Mouse (Mus musculus): ENCODE measurements at regions not wholly inside any gene's neighbourhood (a gene's known extent, or its start where the extent isn't known, plus 50 kb on each side); places are given as distances from the start of the nearest gene placed in this dataset.
"Not testable (repeated sequence)": the region's sequence is repeated elsewhere in the genome, so short reads cannot be mapped to it uniquely, and the experiment has no call there.

- ATAC-seq (ENCODE audit: insufficient number of reproducible peaks, low FRiP score, low TSS enrichment) = no peak
These were observed 185.3 kb upstream of the Mpdz start for GRCm38 (mm10) chr4:81627714-81628495.

- ATAC-seq (ENCODE audit: insufficient number of reproducible peaks, low FRiP score, low TSS enrichment) = no peak
These were observed 182.8 kb upstream of the Mpdz start for GRCm38 (mm10) chr4:81625348-81625934.

DNA sequence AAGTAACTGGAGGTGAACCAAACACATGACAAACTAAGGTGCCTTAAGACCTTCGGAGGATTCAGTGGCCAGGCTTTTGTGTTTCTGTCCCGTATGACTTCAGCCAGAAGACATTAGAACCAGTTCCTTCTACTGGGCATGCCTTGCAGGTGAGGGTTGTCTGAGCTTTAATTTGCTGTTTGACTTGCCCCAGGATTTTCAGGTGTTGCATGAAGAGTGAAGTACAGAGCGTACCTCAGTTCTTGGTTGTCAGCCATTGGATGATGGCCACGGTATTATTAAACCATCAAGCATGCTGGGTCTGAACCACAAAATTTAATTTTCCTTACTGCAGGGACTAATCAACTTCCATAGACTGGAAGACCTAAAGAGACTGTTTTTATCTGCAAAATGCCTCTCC, 181.5 kb upstream of the Mpdz start:
- no peak for ATAC-seq (ENCODE audit: insufficient number of reproducible peaks, low FRiP score, low TSS enrichment)

DNA sequence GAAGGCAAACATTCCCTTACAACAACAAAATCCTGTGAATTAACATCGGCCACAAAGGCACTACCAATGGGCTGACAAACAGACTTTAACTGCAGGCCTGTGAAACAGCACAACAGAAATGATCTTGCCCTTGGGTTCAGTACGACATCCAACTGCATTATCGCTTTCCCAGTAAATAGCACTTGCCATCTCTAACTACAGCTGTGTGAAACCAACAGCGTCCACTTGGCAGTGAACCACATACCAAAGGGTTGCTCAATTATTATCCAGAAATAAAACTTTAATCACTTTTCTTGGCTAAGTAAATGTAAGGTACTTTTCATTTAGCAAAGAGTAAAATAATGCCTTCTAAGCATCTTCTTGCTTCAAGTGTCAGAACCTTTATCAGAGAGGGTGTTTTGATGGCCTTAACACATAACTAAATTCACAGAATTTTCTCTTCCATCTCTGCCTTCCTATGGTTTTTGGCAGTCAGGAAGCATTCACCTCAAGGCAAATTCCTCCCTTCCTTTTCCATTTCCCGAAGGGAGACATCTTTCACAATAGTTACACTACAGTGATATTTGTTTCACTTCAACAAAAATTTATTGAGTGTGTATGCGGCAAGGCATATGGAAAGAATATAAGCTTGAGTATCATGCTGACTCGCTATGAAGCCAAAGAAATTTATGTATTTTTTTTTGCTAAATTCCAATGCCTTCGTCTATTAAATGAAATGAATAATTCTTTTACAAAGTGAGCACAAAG, 178.9 kb upstream of the Mpdz start:
- no peak for ATAC-seq (ENCODE audit: insufficient number of reproducible peaks, low FRiP score, low TSS enrichment)

DNA sequence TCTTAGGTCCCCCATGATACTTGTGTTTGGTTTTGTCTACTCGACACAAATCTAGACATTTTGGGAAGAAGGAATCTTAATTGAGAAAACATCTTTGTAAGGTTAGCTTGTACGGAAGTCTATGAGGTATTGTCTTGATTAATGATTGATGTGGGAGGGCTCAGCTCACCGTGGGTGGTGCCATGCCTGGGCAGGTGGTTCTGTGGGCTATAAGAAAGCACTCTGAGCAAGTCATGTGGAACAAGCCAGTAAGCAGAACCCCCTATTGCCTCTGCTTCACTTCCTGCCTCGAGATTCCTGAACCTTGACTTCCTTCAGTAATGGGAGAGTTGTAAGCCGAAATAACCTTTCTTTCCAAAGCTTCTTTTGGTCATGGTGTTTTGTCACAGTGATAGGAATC, 174.6 kb upstream of the Mpdz start:
- ATAC-seq (ENCODE audit: insufficient number of reproducible peaks, low FRiP score, low TSS enrichment) = no peak

DNA sequence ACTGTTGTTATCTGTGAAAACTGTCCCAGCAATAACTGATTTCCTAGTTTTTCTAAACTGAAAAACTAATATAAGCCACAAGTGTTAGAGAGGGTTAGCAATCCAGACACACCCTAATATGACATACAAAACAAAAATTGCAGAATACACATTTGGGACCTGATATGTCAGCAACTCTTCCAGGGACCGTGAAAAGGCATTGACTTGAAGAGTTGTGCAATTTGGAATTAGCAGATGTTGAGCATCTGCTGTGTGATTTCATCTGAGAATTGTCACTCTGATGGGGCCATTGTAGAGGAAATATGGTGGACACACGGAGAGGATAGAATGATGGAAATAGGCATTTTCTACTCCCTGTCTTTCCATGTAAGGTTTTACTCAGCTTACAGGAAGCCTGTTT, 168.6 kb upstream of the Mpdz start:
- no peak for ATAC-seq (ENCODE audit: insufficient number of reproducible peaks, low FRiP score, low TSS enrichment)

GRCm38 (mm10) chr4:81600396-81600795, 157.8 kb upstream of the Mpdz start:
- ATAC-seq (ENCODE audit: insufficient number of reproducible peaks, low FRiP score, low TSS enrichment) = no peak

DNA sequence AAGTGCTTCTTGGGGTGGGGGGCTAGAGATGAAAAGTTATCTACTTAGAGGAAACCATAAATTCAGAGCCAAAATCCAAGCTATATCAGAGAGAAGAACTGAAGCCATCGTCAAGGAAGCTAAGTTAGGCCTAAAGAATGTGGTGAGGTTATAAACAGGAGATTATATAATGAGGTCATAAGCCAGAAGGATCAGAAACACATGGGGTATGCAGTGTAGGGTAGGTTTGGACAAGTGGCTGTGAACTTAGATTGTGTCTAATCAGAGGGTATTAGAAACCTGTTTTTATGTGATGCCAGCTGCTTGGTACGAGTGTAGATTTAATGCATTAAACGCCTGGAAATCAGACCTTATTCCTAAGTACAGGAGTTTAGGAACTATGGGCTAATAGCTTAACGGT, 154.8 kb upstream of the Mpdz start:
- ATAC-seq (ENCODE audit: insufficient number of reproducible peaks, low FRiP score, low TSS enrichment) = no peak

- ATAC-seq (ENCODE audit: insufficient number of reproducible peaks, low FRiP score, low TSS enrichment) = not testable (repeated sequence)
These were observed 150.8 kb upstream of the Mpdz start for GRCm38 (mm10) chr4:81593431-81593830.

- ATAC-seq (ENCODE audit: insufficient number of reproducible peaks, low FRiP score, low TSS enrichment) = no peak
These were observed 139.9 kb upstream of the Mpdz start for GRCm38 (mm10) chr4:81582546-81582945.

DNA sequence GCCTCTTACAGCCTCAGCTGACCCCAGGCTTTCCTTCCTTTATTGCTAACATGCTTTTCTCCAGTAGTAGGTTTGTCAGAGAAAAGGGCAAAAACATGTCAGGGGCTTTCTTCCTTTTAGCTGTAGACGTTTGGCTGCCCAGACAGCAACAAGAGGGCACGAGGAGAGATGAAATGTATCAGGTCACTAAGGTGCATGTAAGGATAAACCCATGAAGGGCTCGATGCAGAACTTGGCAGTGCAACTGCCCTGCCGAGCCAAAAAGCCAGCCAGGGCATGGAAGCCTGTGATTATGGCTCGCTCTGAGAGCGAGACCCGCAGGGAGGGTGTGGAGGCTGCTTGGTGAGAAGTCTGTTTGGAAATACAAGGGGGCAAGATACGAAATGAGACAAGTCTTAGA, 137.9 kb upstream of the Mpdz start:
- peak; percentile 78 for ATAC-seq (ENCODE audit: insufficient number of reproducible peaks, low FRiP score, low TSS enrichment)

- 0 out of 2 replicates have a peak, but pooled peaks have one; percentile 10 for ATAC-seq (ENCODE audit: insufficient number of reproducible peaks, low FRiP score, low TSS enrichment)
These were observed 136.9 kb upstream of the Mpdz start for GRCm38 (mm10) chr4:81579389-81580110.

DNA sequence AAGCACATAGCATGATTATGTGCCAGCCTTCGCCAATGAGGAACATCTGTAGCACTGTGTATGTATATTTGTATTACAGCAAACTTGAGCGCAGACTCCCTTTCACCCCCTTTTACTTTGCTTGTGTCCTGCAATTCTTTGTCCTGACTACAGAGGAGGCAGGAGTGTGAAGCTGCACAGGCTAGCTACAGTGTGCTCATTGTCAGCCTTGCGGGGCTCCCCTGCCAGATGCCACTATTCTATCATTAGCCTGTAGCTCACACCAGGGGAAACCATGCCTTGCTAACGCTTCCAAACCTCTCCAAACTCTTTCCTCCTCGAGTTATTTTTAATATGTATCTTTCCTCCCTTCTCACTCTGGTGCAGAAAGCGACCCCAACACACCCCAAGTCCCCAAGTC, 136.4 kb upstream of the Mpdz start:
- peak; percentile 85 for ATAC-seq (ENCODE audit: insufficient number of reproducible peaks, low FRiP score, low TSS enrichment)

- peak; percentile 92 for ATAC-seq (ENCODE audit: insufficient number of reproducible peaks, low FRiP score, low TSS enrichment)
These were observed 131.2 kb upstream of the Mpdz start for GRCm38 (mm10) chr4:81573771-81574170.

DNA sequence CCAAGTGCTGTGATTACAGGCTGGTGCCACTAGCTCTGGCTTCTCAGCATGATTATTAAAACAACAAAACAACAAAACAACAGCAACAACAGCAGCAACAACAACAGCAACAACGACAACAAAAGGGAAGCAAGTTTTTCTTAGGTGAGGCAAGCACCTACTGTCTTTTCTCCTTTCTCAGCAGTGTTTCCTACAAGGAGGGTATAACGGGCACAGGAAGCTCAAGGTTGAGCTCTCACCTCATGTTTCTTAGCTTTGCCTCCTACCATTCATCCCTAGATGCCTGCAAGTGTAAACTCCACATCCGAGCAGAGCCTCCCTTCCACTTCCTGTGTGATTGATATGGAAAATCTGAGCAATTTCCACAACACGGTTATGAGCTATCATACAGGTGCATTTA, 128.1 kb upstream of the Mpdz start:
- ATAC-seq (ENCODE audit: insufficient number of reproducible peaks, low FRiP score, low TSS enrichment) = no peak

DNA sequence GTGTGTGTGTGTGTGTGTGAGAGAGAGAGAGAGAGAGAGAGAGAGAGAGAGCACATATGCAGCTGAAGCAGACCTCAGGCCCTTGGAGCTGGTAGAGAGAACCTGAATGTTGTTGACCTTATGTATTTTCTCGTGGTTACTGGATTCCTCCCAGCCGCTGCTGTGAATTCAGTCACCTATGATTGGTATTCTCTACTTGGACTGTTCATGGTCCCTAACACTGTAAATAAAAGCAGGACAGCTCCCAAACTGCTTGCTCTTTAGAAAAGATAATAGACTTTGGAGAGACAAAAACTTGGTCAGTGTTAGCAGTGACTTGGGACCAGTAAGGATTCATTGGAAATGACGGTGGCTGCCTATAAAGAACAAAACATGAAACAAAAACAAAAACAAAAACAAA, 126.9 kb upstream of the Mpdz start:
- ATAC-seq (ENCODE audit: insufficient number of reproducible peaks, low FRiP score, low TSS enrichment) = no peak

- no peak for ATAC-seq (ENCODE audit: insufficient number of reproducible peaks, low FRiP score, low TSS enrichment)
These were observed 125.8 kb upstream of the Mpdz start for GRCm38 (mm10) chr4:81568404-81568803.

GRCm38 (mm10) chr4:81567928-81568327, 125.3 kb upstream of the Mpdz start:
- ATAC-seq (ENCODE audit: insufficient number of reproducible peaks, low FRiP score, low TSS enrichment) = 0 out of 2 replicates have a peak, but pooled peaks have one; percentile 33

DNA sequence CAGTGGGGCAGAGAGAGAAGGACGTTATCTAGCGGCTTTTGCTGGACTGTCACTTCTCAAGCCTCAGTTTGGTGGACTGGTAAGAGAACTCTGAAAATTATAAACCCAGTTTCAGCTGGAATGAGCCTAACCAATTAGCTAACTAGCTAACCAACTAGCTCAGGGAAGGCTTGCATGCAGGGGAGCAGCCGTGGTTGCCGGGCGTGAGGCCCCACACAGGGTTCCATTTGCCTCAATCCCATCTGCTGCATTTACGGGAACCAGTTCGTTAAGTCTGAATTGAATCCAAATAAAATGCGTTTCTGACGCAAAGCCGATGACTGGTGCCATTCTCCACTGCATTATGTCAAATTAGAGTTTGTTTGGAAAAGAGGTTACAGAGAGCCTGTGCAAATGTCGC, 123.9 kb upstream of the Mpdz start:
- peak; percentile 39; the same call in 1 of the 2 replicates for ATAC-seq (ENCODE audit: insufficient number of reproducible peaks, low FRiP score, low TSS enrichment)

Data from cerebellum, adult (tissue).